Mouse (Mus musculus): ENCODE results near the gene Pigq. TPM values are rescaled to one million over a fixed set of nuclear protein-coding genes. Genes with fewer than 3 reads are reported as not detected.

The Pigq gene
- total and polyA plus RNA-seq, 2 experiments: 11.5 to 52.5 TPM

DNA sequence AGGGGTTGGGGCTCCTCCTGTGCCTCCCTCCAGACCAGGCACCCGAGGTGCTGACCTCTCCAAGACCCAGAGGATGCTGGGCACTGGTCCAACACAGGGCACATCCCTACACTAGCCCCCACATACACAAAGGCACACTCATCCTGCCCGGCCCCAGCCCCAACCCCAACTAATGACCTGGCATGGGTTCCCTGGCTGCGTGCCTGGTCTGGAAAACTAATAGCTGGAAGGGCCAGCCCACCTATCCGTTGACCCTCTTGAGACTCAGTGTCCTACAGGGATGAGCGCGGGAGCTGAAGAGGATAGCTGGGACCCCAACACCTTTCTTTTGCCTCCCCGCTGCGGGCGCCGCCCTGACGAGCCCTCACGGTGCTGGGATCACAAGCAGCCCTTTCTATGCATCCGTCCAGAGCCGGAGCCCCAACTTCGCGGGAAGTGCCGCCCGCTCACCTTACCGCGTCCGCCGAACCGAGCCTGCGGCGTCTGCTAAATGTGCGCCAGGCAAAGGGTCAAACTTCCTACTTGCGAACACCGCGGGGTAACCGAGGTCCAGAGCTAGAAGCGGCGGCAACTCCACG is 6.6 kb upstream of the Pigq start:
- TF ChIP-seq POLR2A (IDR thresholded peaks at IDR 0.05; ENCODE audit: extremely low read depth, insufficient read depth, low read length) (no peak), CTCF (IDR thresholded peaks at IDR 0.05; ENCODE audit: low read depth, low read length) (no peak)
- H3K4me1 ChIP-seq (ENCODE audit: control insufficient read depth, insufficient read depth, low read length): no peaks in the 10 kb centered on the region
- H3K27ac ChIP-seq (replicated peaks; ENCODE audit: insufficient read depth, low read depth, low read length): no peak overlapping the region
- no peak for DNase-seq (ENCODE audit: extremely low read depth, low read depth, low spot score)
- H3K36me3 ChIP-seq (ENCODE audit: control insufficient read depth, insufficient read depth, low read length): no peaks in the 10 kb centered on the region
- no peaks in the 10 kb centered on the region for H3K79me2 ChIP-seq (ENCODE audit: control insufficient read depth, insufficient read depth, low read length)
- WGBS: 2% methylated on average over 33 of the region's 33 CpGs
- H3K9ac ChIP-seq (ENCODE audit: low read depth, low read length): no peak overlapping the region
- H3K27me3 ChIP-seq (ENCODE audit: control insufficient read depth, insufficient read depth, low read length): peaks cover 5% of the 10 kb centered on the region; the same call in 1 of the 2 replicates
- H3K4me3 ChIP-seq (ENCODE audit: insufficient read depth, low read depth, low read length): peak overlapping the region; percentile 0; the same call in 1 of the 2 replicates

DNA sequence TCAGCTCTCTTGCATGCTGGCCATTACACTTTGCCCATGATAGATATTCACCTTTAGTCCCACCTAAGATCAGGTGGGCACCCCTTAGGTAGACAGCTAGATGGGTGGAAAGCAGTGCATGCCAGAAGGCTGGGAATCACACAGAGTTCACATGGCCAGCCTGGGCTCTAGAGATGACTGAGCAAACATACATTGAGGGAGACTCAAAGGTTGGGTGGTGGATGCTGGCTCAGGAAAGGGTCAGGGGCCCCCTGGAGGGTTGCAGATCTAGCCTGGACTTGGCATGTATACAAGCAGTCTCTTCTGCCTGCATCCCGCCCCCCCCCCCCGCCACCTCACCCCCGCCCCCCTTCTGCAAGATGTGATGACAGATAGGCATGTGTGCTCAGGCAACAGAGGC is 6.0 kb upstream of the Pigq start:
- WGBS: 21% methylated on average over 3 of the region's 3 CpGs
- no peak overlapping the region for H3K4me3 ChIP-seq (ENCODE audit: insufficient read depth, low read depth, low read length)
- H3K79me2 ChIP-seq (ENCODE audit: control insufficient read depth, insufficient read depth, low read length): no peaks in the 10 kb centered on the region
- no peaks in the 10 kb centered on the region for H3K4me1 ChIP-seq (ENCODE audit: control insufficient read depth, insufficient read depth, low read length)
- H3K9ac ChIP-seq (ENCODE audit: low read depth, low read length): no peak overlapping the region
- no peaks in the 10 kb centered on the region for H3K36me3 ChIP-seq (ENCODE audit: control insufficient read depth, insufficient read depth, low read length)
- no peak overlapping the region for H3K27ac ChIP-seq (replicated peaks; ENCODE audit: insufficient read depth, low read depth, low read length)
- TF ChIP-seq CTCF (IDR thresholded peaks at IDR 0.05; ENCODE audit: low read depth, low read length) (no peak), POLR2A (IDR thresholded peaks at IDR 0.05; ENCODE audit: extremely low read depth, insufficient read depth, low read length) (no peak)
- peaks cover 5% of the 10 kb centered on the region; the same call in 1 of the 2 replicates for H3K27me3 ChIP-seq (ENCODE audit: control insufficient read depth, insufficient read depth, low read length)
- no peak for DNase-seq (ENCODE audit: extremely low read depth, low read depth, low spot score)

DNA sequence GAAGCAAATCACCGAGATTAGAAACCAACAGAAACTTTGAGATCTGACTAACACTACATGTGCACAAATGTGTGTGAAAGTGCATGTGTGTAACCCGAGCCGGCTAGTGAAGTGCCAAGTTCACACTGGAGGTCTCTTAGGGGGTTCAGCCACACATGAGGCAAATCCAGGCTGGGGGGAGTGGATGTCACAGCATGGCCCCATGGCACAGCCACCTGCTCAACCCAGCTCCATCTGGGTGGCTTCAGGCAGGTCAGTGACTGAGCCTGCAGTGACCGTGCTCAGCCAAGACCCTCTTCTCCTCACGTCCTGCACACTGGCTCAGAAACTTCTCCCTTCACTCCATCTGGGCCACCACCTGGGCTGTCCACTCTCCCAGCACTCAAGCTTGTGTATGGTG is 5.2 kb upstream of the Pigq start:
- no peaks in the 10 kb centered on the region for H3K79me2 ChIP-seq (ENCODE audit: control insufficient read depth, insufficient read depth, low read length)
- WGBS: 90% methylated on average over 5 of the region's 5 CpGs
- no peak overlapping the region for H3K4me3 ChIP-seq (ENCODE audit: insufficient read depth, low read depth, low read length)
- H3K36me3 ChIP-seq (ENCODE audit: control insufficient read depth, insufficient read depth, low read length): no peaks in the 10 kb centered on the region
- no peak overlapping the region for H3K9ac ChIP-seq (ENCODE audit: low read depth, low read length)
- no peaks in the 10 kb centered on the region for H3K4me1 ChIP-seq (ENCODE audit: control insufficient read depth, insufficient read depth, low read length)
- no peak overlapping the region for H3K27ac ChIP-seq (replicated peaks; ENCODE audit: insufficient read depth, low read depth, low read length)
- peaks cover 5% of the 10 kb centered on the region; the same call in 1 of the 2 replicates for H3K27me3 ChIP-seq (ENCODE audit: control insufficient read depth, insufficient read depth, low read length)
- no peak for DNase-seq (ENCODE audit: extremely low read depth, low read depth, low spot score)
- TF ChIP-seq POLR2A (IDR thresholded peaks at IDR 0.05; ENCODE audit: extremely low read depth, insufficient read depth, low read length) (no peak), CTCF (IDR thresholded peaks at IDR 0.05; ENCODE audit: low read depth, low read length) (no peak)

DNA sequence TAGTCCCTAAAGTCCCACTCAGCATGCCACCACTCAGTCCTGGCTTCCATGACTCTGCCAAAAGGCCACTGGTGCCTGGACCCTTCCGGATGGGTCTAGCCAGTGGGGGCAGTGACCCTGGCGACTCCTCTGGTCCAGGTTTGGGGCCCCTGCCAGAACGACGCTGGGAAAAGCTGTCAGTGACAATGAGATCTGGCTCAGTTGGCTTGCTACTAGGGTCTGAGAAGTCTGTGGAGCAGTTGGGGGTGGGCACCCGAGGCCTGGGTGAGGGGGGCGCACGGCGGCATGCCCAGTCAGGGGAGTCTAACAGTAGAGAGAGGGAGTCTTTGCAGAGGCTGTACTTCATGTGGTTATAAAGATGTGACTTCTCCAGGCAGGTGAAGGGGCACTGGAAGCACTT is 3.3 kb upstream of the Pigq start:
- no peaks in the 10 kb centered on the region for H3K79me2 ChIP-seq (ENCODE audit: control insufficient read depth, insufficient read depth, low read length)
- H3K4me3 ChIP-seq (ENCODE audit: insufficient read depth, low read depth, low read length): no peak overlapping the region
- WGBS: 83% methylated on average over 8 of the region's 8 CpGs
- H3K36me3 ChIP-seq (ENCODE audit: control insufficient read depth, insufficient read depth, low read length): no peaks in the 10 kb centered on the region
- peaks cover 5% of the 10 kb centered on the region; the same call in 1 of the 2 replicates for H3K27me3 ChIP-seq (ENCODE audit: control insufficient read depth, insufficient read depth, low read length)
- no peak overlapping the region for H3K27ac ChIP-seq (replicated peaks; ENCODE audit: insufficient read depth, low read depth, low read length)
- no peak for DNase-seq (ENCODE audit: extremely low read depth, low read depth, low spot score)
- no peak overlapping the region for H3K9ac ChIP-seq (ENCODE audit: low read depth, low read length)
- H3K4me1 ChIP-seq (ENCODE audit: control insufficient read depth, insufficient read depth, low read length): no peaks in the 10 kb centered on the region
- TF ChIP-seq CTCF (IDR thresholded peaks at IDR 0.05; ENCODE audit: low read depth, low read length): no peak
- no peak for TF ChIP-seq POLR2A (IDR thresholded peaks at IDR 0.05; ENCODE audit: extremely low read depth, insufficient read depth, low read length)

DNA sequence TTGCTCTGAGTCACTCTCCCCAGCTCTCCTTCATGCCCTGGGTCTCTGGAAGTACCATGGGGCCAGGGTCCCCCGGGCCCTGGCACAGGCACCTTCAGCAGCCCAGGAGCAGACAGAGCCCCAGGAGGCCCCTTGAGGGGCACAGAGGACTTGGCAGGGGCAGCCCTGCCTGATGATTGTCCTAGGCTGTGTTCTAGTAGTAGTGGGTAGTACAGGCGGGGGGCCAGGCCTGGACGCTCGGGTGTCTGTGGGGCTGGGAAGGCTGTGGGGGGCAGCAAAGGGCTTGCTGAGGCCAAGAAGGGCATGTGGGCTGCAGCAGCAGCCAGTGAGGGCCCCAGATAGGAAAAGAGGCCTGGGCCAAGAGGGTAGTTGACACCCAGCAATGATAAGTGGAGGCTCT is 2.8 kb upstream of the Pigq start:
- H3K4me3 ChIP-seq (ENCODE audit: insufficient read depth, low read depth, low read length): no peak overlapping the region
- TF ChIP-seq CTCF (IDR thresholded peaks at IDR 0.05; ENCODE audit: low read depth, low read length) (no peak), POLR2A (IDR thresholded peaks at IDR 0.05; ENCODE audit: extremely low read depth, insufficient read depth, low read length) (no peak)
- peaks cover 5% of the 10 kb centered on the region; the same call in 1 of the 2 replicates for H3K27me3 ChIP-seq (ENCODE audit: control insufficient read depth, insufficient read depth, low read length)
- H3K79me2 ChIP-seq (ENCODE audit: control insufficient read depth, insufficient read depth, low read length): no peaks in the 10 kb centered on the region
- 92% methylated on average over 4 of the region's 4 CpGs for WGBS
- no peaks in the 10 kb centered on the region for H3K4me1 ChIP-seq (ENCODE audit: control insufficient read depth, insufficient read depth, low read length)
- no peaks in the 10 kb centered on the region for H3K36me3 ChIP-seq (ENCODE audit: control insufficient read depth, insufficient read depth, low read length)
- no peak overlapping the region for H3K27ac ChIP-seq (replicated peaks; ENCODE audit: insufficient read depth, low read depth, low read length)
- DNase-seq (ENCODE audit: extremely low read depth, low read depth, low spot score): no peak
- H3K9ac ChIP-seq (ENCODE audit: low read depth, low read length): no peak overlapping the region

DNA sequence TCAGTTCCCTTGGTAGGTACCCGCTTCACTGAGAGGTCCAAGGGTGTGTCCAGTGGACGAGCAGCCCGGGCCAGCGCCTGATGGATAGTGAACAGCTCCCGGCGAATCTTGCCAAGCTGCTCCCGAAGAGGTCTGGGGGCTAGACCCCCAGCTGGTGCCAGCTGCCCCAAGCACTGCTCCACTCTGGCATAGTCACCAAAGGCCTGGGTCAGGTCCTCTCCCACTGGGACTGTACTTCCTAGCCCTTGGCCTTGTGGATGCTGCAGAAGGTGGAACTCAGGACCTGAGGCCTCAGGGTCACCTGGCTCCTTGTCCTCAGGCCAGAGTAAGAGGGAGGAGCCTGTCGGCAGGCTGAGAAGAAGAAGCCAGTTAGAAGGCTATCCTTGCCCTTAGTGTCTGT is 2.2 kb upstream of the Pigq start:
- H3K27ac ChIP-seq (replicated peaks; ENCODE audit: insufficient read depth, low read depth, low read length): no peak overlapping the region
- H3K36me3 ChIP-seq (ENCODE audit: control insufficient read depth, insufficient read depth, low read length): no peaks in the 10 kb centered on the region
- no peak overlapping the region for H3K4me3 ChIP-seq (ENCODE audit: insufficient read depth, low read depth, low read length)
- H3K9ac ChIP-seq (ENCODE audit: low read depth, low read length): no peak overlapping the region
- no peaks in the 10 kb centered on the region for H3K79me2 ChIP-seq (ENCODE audit: control insufficient read depth, insufficient read depth, low read length)
- H3K27me3 ChIP-seq (ENCODE audit: control insufficient read depth, insufficient read depth, low read length): peaks cover 3% of the 10 kb centered on the region; the same call in 1 of the 2 replicates
- no peak for DNase-seq (ENCODE audit: extremely low read depth, low read depth, low spot score)
- 86% methylated on average over 8 of the region's 8 CpGs for WGBS
- TF ChIP-seq POLR2A (IDR thresholded peaks at IDR 0.05; ENCODE audit: extremely low read depth, insufficient read depth, low read length) (no peak), CTCF (IDR thresholded peaks at IDR 0.05; ENCODE audit: low read depth, low read length) (no peak)
- no peaks in the 10 kb centered on the region for H3K4me1 ChIP-seq (ENCODE audit: control insufficient read depth, insufficient read depth, low read length)

Data from liver, adult 2 months (tissue).